In genomic region chr7:16784498-16784976, GRCm38 (mm10) we compare ENCODE assay signal across 8 mouse cellular contexts. TPM values are rescaled to one million over a fixed set of nuclear protein-coding genes. Genes with fewer than 3 reads are reported as not detected.
DNase-seq lines count a peak whose midpoint lies in the region; ATAC-seq and TF ChIP-seq lines count a peak whose summit lies in the region.

No protein-coding gene starts in this region.

- no peak overlapping the region for H3K9ac ChIP-seq in heart, embryonic 11.5 days (ENCODE audit: low read depth, low read length)
- no peak overlapping the region for H3K9ac ChIP-seq in midbrain, embryonic 12.5 days (replicated peaks)

- no peaks in the 10 kb centered on the region for H3K27me3 ChIP-seq in heart, embryonic 11.5 days (ENCODE audit: control insufficient read depth, insufficient read depth, low read length)
- peaks cover 9% of the 10 kb centered on the region; the same call in 1 of the 2 replicates for H3K27me3 ChIP-seq in midbrain, embryonic 12.5 days

- peak overlapping the region; percentile 71; the same call in 1 of the 2 replicates for H3K4me3 ChIP-seq in heart, embryonic 11.5 days (ENCODE audit: low read depth, low read length)
- H3K4me3 ChIP-seq in bone marrow macrophage, adult 2 months (ENCODE audit: insufficient read depth, low read length), result peak overlapping the region; percentile 91
- H3K4me3 ChIP-seq in midbrain, embryonic 12.5 days, result no peak overlapping the region

- intact Hi-C loops in heart, postnatal 10 days (cut with DNase I), result no loop called here

- H3K4me1 ChIP-seq in heart, embryonic 11.5 days (ENCODE audit: control insufficient read depth, insufficient read depth, low read length), result peaks cover 17% of the 10 kb centered on the region
- H3K4me1 ChIP-seq in bone marrow macrophage, adult 2 months (ENCODE audit: control insufficient read depth, insufficient read depth, low read length), result peaks cover 13% of the 10 kb centered on the region
- peaks cover 36% of the 10 kb centered on the region for H3K4me1 ChIP-seq in midbrain, embryonic 12.5 days

- whole genome bisulfite sequencing in heart, embryonic 11.5 days (ENCODE audit: insufficient replicate concordance), result 77% methylated on average over 10 of the region's 10 CpGs
- WGBS in midbrain, embryonic 12.5 days, result 68% methylated on average over 10 of the region's 10 CpGs

- no peak for TF ChIP-seq CTCF in bone marrow macrophage, adult 2 months (IDR thresholded peaks at IDR 0.05; ENCODE audit: low read depth, low read length)

- H3K4me2 ChIP-seq in heart, embryonic 11.5 days, result peak overlapping the region; percentile 99
- peak overlapping the region; percentile 99; the same call in 1 of the 2 replicates for H3K4me2 ChIP-seq in midbrain, embryonic 12.5 days (replicated peaks)

- no peak for ATAC-seq in heart, embryonic 11.5 days (replicated peaks; ENCODE audit: insufficient number of reproducible peaks, low FRiP score, low TSS enrichment)
- ATAC-seq in midbrain, embryonic 12.5 days (ENCODE audit: low FRiP score, low read depth), result no peak

- no peak for DNase-seq in heart, postnatal 10 days
- peak; percentile 52 for DNase-seq in kidney, postnatal 10 days
- DNase-seq in layer of hippocampus, postnatal 25 days (ENCODE audit: extremely low spot score in 1 of 2, low spot score in 1 of 2), result no peak
- DNase-seq in adrenal gland, adult 8-10 months, result no peak
- no peak for DNase-seq in ovary, adult 18-20 months (ENCODE audit: low spot score)

- H3K9me3 ChIP-seq in heart, embryonic 11.5 days (replicated peaks; ENCODE audit: control insufficient read depth, low read length), result no peaks in the 10 kb centered on the region
- H3K9me3 ChIP-seq in midbrain, embryonic 12.5 days, result no peaks in the 10 kb centered on the region

- TF ChIP-seq POLR2A in bone marrow macrophage, adult 2 months (IDR thresholded peaks at IDR 0.05; ENCODE audit: borderline replicate concordance, low read depth, low read length), result no peak

- peaks cover 2% of the 10 kb centered on the region; the same call in 1 of the 2 replicates for H3K36me3 ChIP-seq in heart, embryonic 11.5 days (ENCODE audit: control insufficient read depth, insufficient read depth, low read length)
- 0 out of 2 replicates have a peak, but pooled peaks cover 3% of the 10 kb centered on the region for H3K36me3 ChIP-seq in midbrain, embryonic 12.5 days

- no peak overlapping the region for H3K27ac ChIP-seq in heart, embryonic 11.5 days (ENCODE audit: low read depth, low read length)
- H3K27ac ChIP-seq in bone marrow macrophage, adult 2 months (ENCODE audit: insufficient read depth, low read depth, low read length), result peak overlapping the region; percentile 3; the same call in 1 of the 2 replicates
- no peak overlapping the region for H3K27ac ChIP-seq in midbrain, embryonic 12.5 days (replicated peaks)

RNA-seq across cellular contexts. Expression of gene Slc1a5, which starts 3.4 kb away (rescaled TPM):
- 26.9 and 30.1 TPM in 2 replicates for polyA plus RNA-seq in heart, embryonic 11.5 days (2014; fragmentation: Nextera tagmentation; extraction: Ambion mirVana)
- total RNA-seq in heart, postnatal 10 days (2021), result 10 to 100 TPM; 22.6 to 28.7 TPM
- 24.9 and 25.0 TPM in 2 replicates for polyA plus RNA-seq in bone marrow macrophage, adult 2 months (2012; ENCODE audit: insufficient read depth, insufficient read length, missing spikeins)
- 33.3 and 33.6 TPM in 2 replicates for polyA plus RNA-seq in midbrain, embryonic 12.5 days (2016; fragmentation: Nextera tagmentation; extraction: Ambion mirVana)
- total RNA-seq in layer of hippocampus, postnatal 25 days (2021), result 1 to 10 TPM; 2.4 to 3.5 TPM
- total RNA-seq in adrenal gland, adult 8-10 months (2022), result 100 to 1,000 TPM in 1 of 4 experiments, 10 to 100 TPM in 3; 77.8 to 202 (median 91.2) TPM

RNA-seq across cellular contexts. Expression of gene Strn4, which starts 31.2 kb away (rescaled TPM):
- polyA plus RNA-seq in heart, embryonic 11.5 days (2014; fragmentation: Nextera tagmentation; extraction: Ambion mirVana), result 81.4 and 86.8 TPM in 2 replicates
- 10 to 100 TPM; 80.1 to 81.2 TPM for total RNA-seq in heart, postnatal 10 days (2021)
- polyA plus RNA-seq in bone marrow macrophage, adult 2 months (2012; ENCODE audit: insufficient read depth, insufficient read length, missing spikeins), result 56.6 and 58.1 TPM in 2 replicates
- polyA plus RNA-seq in midbrain, embryonic 12.5 days (2016; fragmentation: Nextera tagmentation; extraction: Ambion mirVana), result 191 and 196 TPM in 2 replicates
- total RNA-seq in layer of hippocampus, postnatal 25 days (2021), result 100 to 1,000 TPM; 322 to 327 TPM
- total RNA-seq in adrenal gland, adult 8-10 months (2022), result 100 to 1,000 TPM in 1 of 4 experiments, 10 to 100 TPM in 3; 62.2 to 100 (median 74.6) TPM

RNA-seq across cellular contexts. Expression of gene Fkrp, which starts 32.0 kb away (rescaled TPM):
- 25.6 and 27.7 TPM in 2 replicates for polyA plus RNA-seq in heart, embryonic 11.5 days (2014; fragmentation: Nextera tagmentation; extraction: Ambion mirVana)
- 10 to 100 TPM; 45.5 to 48.1 TPM for total RNA-seq in heart, postnatal 10 days (2021)
- 21.9 and 25.1 TPM in 2 replicates for polyA plus RNA-seq in bone marrow macrophage, adult 2 months (2012; ENCODE audit: insufficient read depth, insufficient read length, missing spikeins)
- 36.9 and 41.2 TPM in 2 replicates for polyA plus RNA-seq in midbrain, embryonic 12.5 days (2016; fragmentation: Nextera tagmentation; extraction: Ambion mirVana)
- total RNA-seq in layer of hippocampus, postnatal 25 days (2021), result 10 to 100 TPM; 46.7 to 47.7 TPM
- 10 to 100 TPM; 22.0 to 26.2 (median 24.9) TPM for total RNA-seq in adrenal gland, adult 8-10 months (2022)

RNA-seq across cellular contexts. Expression of gene Ap2s1, which starts 46.3 kb away (rescaled TPM):
- 256 TPM in 2 replicates for polyA plus RNA-seq in heart, embryonic 11.5 days (2014; fragmentation: Nextera tagmentation; extraction: Ambion mirVana)
- total RNA-seq in heart, postnatal 10 days (2021), result 100 to 1,000 TPM; 118 TPM
- 286 and 287 TPM in 2 replicates for polyA plus RNA-seq in bone marrow macrophage, adult 2 months (2012; ENCODE audit: insufficient read depth, insufficient read length, missing spikeins)
- polyA plus RNA-seq in midbrain, embryonic 12.5 days (2016; fragmentation: Nextera tagmentation; extraction: Ambion mirVana), result 278 and 285 TPM in 2 replicates
- 100 to 1,000 TPM; 278 to 315 TPM for total RNA-seq in layer of hippocampus, postnatal 25 days (2021)
- 100 to 1,000 TPM; 127 to 153 (median 133) TPM for total RNA-seq in adrenal gland, adult 8-10 months (2022)

RNA-seq across cellular contexts. Expression of gene Prkd2, which starts 58.2 kb away (rescaled TPM):
- polyA plus RNA-seq in heart, embryonic 11.5 days (2014; fragmentation: Nextera tagmentation; extraction: Ambion mirVana), result 10.8 and 11.6 TPM in 2 replicates
- total RNA-seq in heart, postnatal 10 days (2021), result 10 to 100 TPM; 27.8 to 31.9 TPM
- 9.8 and 11.2 TPM in 2 replicates for polyA plus RNA-seq in bone marrow macrophage, adult 2 months (2012; ENCODE audit: insufficient read depth, insufficient read length, missing spikeins)
- polyA plus RNA-seq in midbrain, embryonic 12.5 days (2016; fragmentation: Nextera tagmentation; extraction: Ambion mirVana), result 10.2 and 12.0 TPM in 2 replicates
- 1 to 10 TPM; 5.2 to 6.9 TPM for total RNA-seq in layer of hippocampus, postnatal 25 days (2021)
- total RNA-seq in adrenal gland, adult 8-10 months (2022), result 10 to 100 TPM; 17.0 to 27.1 (median 20.9) TPM

Comparison
In these comparisons a context has a peak if more than half of its experiments do, and no peak if none do; other contexts are left out.
1. RNA of gene Slc1a5, which starts 3.4 kb away (total RNA-seq): 77.8 to 202 TPM in adrenal gland, adult 8-10 months and 22.6 to 28.7 TPM in heart, postnatal 10 days; 2.4 to 3.5 TPM in layer of hippocampus, postnatal 25 days; every median in the first group is over 4 times any median in the second.